Mouse (Mus musculus) intestine, embryonic 14.5 days (tissue): ENCODE results near the gene Gse1. TPM values are rescaled to one million over a fixed set of nuclear protein-coding genes. Genes with fewer than 3 reads are reported as not detected.
"Not testable (repeated sequence)": the region's sequence is repeated elsewhere in the genome, so short reads cannot be mapped to it uniquely, and the experiment has no call there.

Experiments
- ATAC-seq: fragments of 200-750 bp; cut with Nextera tagmentation; replicated peaks from 2 replicates; pipeline ENCODE4 v1.8.0; 2017; ENCODE audit warnings: low read depth, moderate number of reproducible peaks, moderate TSS enrichment, moderate library complexity; ENCODE audit not compliant: low FRiP score, low TSS enrichment
- DNase-seq: peaks from one replicate; pipeline ENCODE4 v3.0.0-alpha.2; 2018; ENCODE audit warnings: low spot score
- H3K27ac ChIP-seq: fragments of 300-500 bp; sonication (generic); 2 replicates; pipeline ENCODE4 v1.5.1; 2014; ENCODE audit warnings: low read depth, mild to moderate bottlenecking, control low read depth
- H3K27me3 ChIP-seq: fragments of 300-500 bp; sonication (generic); replicated peaks from 2 replicates; pipeline ENCODE4 v1.6.1; 2014; ENCODE audit warnings: low read length, control low read depth; ENCODE audit not compliant: control insufficient read depth, insufficient read depth
- H3K36me3 ChIP-seq: fragments of 300-500 bp; sonication (generic); 2 replicates; pipeline ENCODE4 v1.6.1; 2014; ENCODE audit warnings: low read length, control low read depth; ENCODE audit not compliant: control insufficient read depth, insufficient read depth
- H3K4me1 ChIP-seq: fragments of 300-500 bp; sonication (generic); replicated peaks from 2 replicates; pipeline ENCODE4 v1.6.1; 2014; ENCODE audit warnings: low read length, control low read depth, mixed read lengths; ENCODE audit not compliant: control insufficient read depth, insufficient read depth
- H3K4me2 ChIP-seq: fragments of 300-500 bp; sonication (generic); 2 replicates; pipeline ENCODE4 v1.6.1; 2014; ENCODE audit warnings: low read length
- H3K4me3 ChIP-seq: fragments of 300-500 bp; sonication (generic); 2 replicates; pipeline ENCODE4 v1.5.1; 2014; ENCODE audit warnings: low read depth, low read length, control low read depth, mixed read lengths
- H3K9ac ChIP-seq: fragments of 300-500 bp; sonication (generic); 2 replicates; pipeline ENCODE4 v1.6.1; 2014; ENCODE audit warnings: mild to moderate bottlenecking, low read length
- H3K9me3 ChIP-seq: fragments of 300-500 bp; sonication (generic); 2 replicates; pipeline ENCODE4 v1.6.1; 2016; ENCODE audit warnings: low read length, control low read depth; ENCODE audit not compliant: control insufficient read depth
- WGBS: fragments of 180-500 bp; shearing (Covaris S2); extraction: QIAGEN DNeasy Blood & Tissue Kit; methylation state at CpG from one replicate; pipeline ENCODE4 v1.1.7; 2014; 5-methylcytosine and 5-hydroxymethylcytosine counted together
- polyA plus RNA-seq: library from polyadenylated mRNA; unstranded; fragments of >200 nt; fragmentation: Nextera tagmentation; extraction: Ambion mirVana; gene quantifications from 2 replicates; pipeline ENCODE4 v1.2.1, GENCODE M21; 2014

The Gse1 gene
- polyA plus RNA-seq, 1 experiment from 2014 or later, result 13.3 TPM

- DNase-seq, result no peak
- Histone ChIP-seq H3K9me3 (no peaks in the 10 kb centered on the region), H3K9ac (no peak overlapping the region), H3K27me3 (no peaks in the 10 kb centered on the region), H3K4me2 (no peak overlapping the region), H3K36me3 (no peaks in the 10 kb centered on the region), H3K4me1 (peaks cover 28% of the 10 kb centered on the region), H3K4me3 (no peak overlapping the region), H3K27ac (0 out of 2 replicates have a peak overlapping the region, but pooled peaks have one; percentile 33)
- WGBS, result 54% methylated on average over 10 of the region's 10 CpGs
- ATAC-seq, result no peak
These were observed 135.4 kb downstream of the Gse1 start for GRCm38 (mm10) chr8:120363552-120364071.

GRCm38 (mm10) chr8:120364093-120364725 lies 136.0 kb downstream of the Gse1 start:
- WGBS, result 48% methylated on average over 7 of the region's 7 CpGs
- no peak for ATAC-seq

GRCm38 (mm10) chr8:120366840-120367239 lies 138.6 kb downstream of the Gse1 start:
- 74% methylated on average over 6 of the region's 6 CpGs for WGBS
- Histone ChIP-seq H3K4me1 (peaks cover 39% of the 10 kb centered on the region), H3K9ac (no peak overlapping the region), H3K27ac (no peak overlapping the region), H3K9me3 (no peaks in the 10 kb centered on the region), H3K27me3 (no peaks in the 10 kb centered on the region), H3K36me3 (no peaks in the 10 kb centered on the region), H3K4me3 (no peak overlapping the region), H3K4me2 (no peak overlapping the region)
- DNase-seq (no peak), ATAC-seq (no peak)

More at GRCm38 (mm10) chr8:120364093-120364725, 136.0 kb downstream of the Gse1 start:
- Histone ChIP-seq H3K4me2 (no peak overlapping the region), H3K9me3 (no peaks in the 10 kb centered on the region), H3K4me1 (peaks cover 34% of the 10 kb centered on the region), H3K36me3 (no peaks in the 10 kb centered on the region), H3K27ac (0 out of 2 replicates have a peak overlapping the region, but pooled peaks have one; percentile 33), H3K4me3 (no peak overlapping the region), H3K9ac (no peak overlapping the region), H3K27me3 (no peaks in the 10 kb centered on the region)
- DNase-seq, result no peak

- 57% methylated on average over 1 of the region's 1 CpGs for WGBS
- ATAC-seq, result not testable (repeated sequence)
These were observed 139.9 kb downstream of the Gse1 start for GRCm38 (mm10) chr8:120368191-120368590.

GRCm38 (mm10) chr8:120368814-120369649 lies 140.8 kb downstream of the Gse1 start:
- peak overlapping the region; percentile 12 for H3K4me2 ChIP-seq
- H3K4me1 ChIP-seq, result peaks cover 42% of the 10 kb centered on the region
- 22% methylated on average over 11 of the region's 11 CpGs for WGBS

More at GRCm38 (mm10) chr8:120368191-120368590, 139.9 kb downstream of the Gse1 start:
- H3K9me3 ChIP-seq, H3K27me3 ChIP-seq, H3K36me3 ChIP-seq, H3K4me2 ChIP-seq, DNase-seq, H3K4me3 ChIP-seq, H3K9ac ChIP-seq: not testable (repeated sequence)
- Histone ChIP-seq H3K4me1 (peaks cover 39% of the 10 kb centered on the region), H3K27ac (0 out of 2 replicates have a peak overlapping the region, but pooled peaks have one; percentile 52)

GRCm38 (mm10) chr8:120369956-120370355 lies 141.7 kb downstream of the Gse1 start:
- Histone ChIP-seq H3K4me1 (peaks cover 43% of the 10 kb centered on the region), H3K36me3 (no peaks in the 10 kb centered on the region), H3K4me2 (no peak overlapping the region), H3K9ac (no peak overlapping the region), H3K27ac (no peak overlapping the region), H3K4me3 (no peak overlapping the region), H3K27me3 (no peaks in the 10 kb centered on the region), H3K9me3 (no peaks in the 10 kb centered on the region)
- DNase-seq (no peak), ATAC-seq (no peak)
- 56% methylated on average over 7 of the region's 7 CpGs for WGBS

More at GRCm38 (mm10) chr8:120368814-120369649, 140.8 kb downstream of the Gse1 start:
- ATAC-seq, result peak; percentile 49; the same call in 1 of the 2 replicates
- peak overlapping the region; percentile 52; the same call in 1 of the 2 replicates for H3K27ac ChIP-seq
- peak; percentile 79 for DNase-seq
- H3K9ac ChIP-seq, result no peak overlapping the region
- H3K9me3 ChIP-seq, result no peaks in the 10 kb centered on the region
- no peak overlapping the region for H3K4me3 ChIP-seq
- no peaks in the 10 kb centered on the region for H3K36me3 ChIP-seq
- no peaks in the 10 kb centered on the region for H3K27me3 ChIP-seq

GRCm38 (mm10) chr8:120370461-120370860 lies 142.2 kb downstream of the Gse1 start:
- Histone ChIP-seq H3K4me2 (no peak overlapping the region), H3K4me1 (peaks cover 48% of the 10 kb centered on the region), H3K9me3 (no peaks in the 10 kb centered on the region), H3K36me3 (no peaks in the 10 kb centered on the region), H3K9ac (no peak overlapping the region), H3K27ac (no peak overlapping the region), H3K27me3 (no peaks in the 10 kb centered on the region), H3K4me3 (no peak overlapping the region)
- DNase-seq, result no peak
- ATAC-seq, result no peak
- WGBS, result 80% methylated on average over 4 of the region's 4 CpGs

- H3K4me3 ChIP-seq, result no peak overlapping the region
- H3K9ac ChIP-seq, result no peak overlapping the region
- H3K27me3 ChIP-seq, result no peaks in the 10 kb centered on the region
- no peak for DNase-seq
- H3K4me1 ChIP-seq, result peaks cover 51% of the 10 kb centered on the region
- no peak overlapping the region for H3K4me2 ChIP-seq
- no peak for ATAC-seq
- 72% methylated on average over 5 of the region's 5 CpGs for WGBS
- no peaks in the 10 kb centered on the region for H3K9me3 ChIP-seq
- H3K36me3 ChIP-seq, result no peaks in the 10 kb centered on the region
- no peak overlapping the region for H3K27ac ChIP-seq
These were observed 142.9 kb downstream of the Gse1 start for GRCm38 (mm10) chr8:120371146-120371545.
